Mouse (Mus musculus): ENCODE data around the gene Pex6.

DNA sequence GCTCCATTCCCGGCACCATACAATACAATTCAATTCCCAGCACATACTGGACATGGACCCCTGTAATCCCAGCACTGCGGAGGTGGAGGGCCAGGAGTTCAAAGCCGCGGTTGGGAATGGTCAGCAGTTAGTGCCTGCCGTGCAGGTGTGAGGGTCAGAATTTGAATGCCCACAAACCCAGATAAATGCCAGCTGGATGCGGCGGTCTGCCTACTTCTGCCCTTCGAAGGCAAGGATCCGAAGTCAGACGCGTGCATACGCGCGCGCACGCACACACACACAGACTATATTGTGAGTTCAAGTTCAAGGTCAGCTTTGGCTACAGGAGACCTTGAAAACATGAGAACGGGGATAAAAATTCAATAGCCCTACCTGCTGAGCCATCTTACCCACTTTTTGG, 60.4 kb downstream of the Pex6 start:
- no peak for TF ChIP-seq CTCF (IDR thresholded peaks at IDR 0.05; ENCODE audit: low read depth)
- TF ChIP-seq EP300 (IDR thresholded peaks at IDR 0.05; ENCODE audit: low read depth) = no peak
